Mouse (Mus musculus): ENCODE measurements at regions not wholly inside any gene's neighbourhood (a gene's known extent, or its start where the extent isn't known, plus 50 kb on each side); places are given as distances from the start of the nearest gene placed in this dataset.
A peak's percentile ranks its signal among the peaks of the same experiment; 100 is the strongest.

GRCm38 (mm10) chr12:106527699-106528434 lies 517.8 kb downstream of the Vrk1 start:
- 0 out of 2 replicates have a peak, but pooled peaks have one; percentile 48 for ATAC-seq
- Histone ChIP-seq H3K4me3 (ENCODE audit: low read depth, low read length) (no peak overlapping the region), H3K36me3 (ENCODE audit: control insufficient read depth, insufficient read depth, low read length) (no peaks in the 10 kb centered on the region), H3K4me2 (ENCODE audit: low read length) (peak overlapping the region; percentile 38), H3K27ac (ENCODE audit: low read length) (peak overlapping the region; percentile 10; the same call in 1 of the 2 replicates), H3K27me3 (ENCODE audit: control insufficient read depth, insufficient read depth, low read depth, low read length) (no peaks in the 10 kb centered on the region), H3K4me1 (ENCODE audit: control insufficient read depth, insufficient read depth, low read length) (peaks cover 17% of the 10 kb centered on the region), H3K9ac (ENCODE audit: low read depth, low read length) (no peak overlapping the region), H3K9me3 (replicated peaks; ENCODE audit: control insufficient read depth, low read length, poor library complexity, severe bottlenecking) (no peaks in the 10 kb centered on the region)
- 5% methylated on average over 20 of the region's 20 CpGs for WGBS

DNA sequence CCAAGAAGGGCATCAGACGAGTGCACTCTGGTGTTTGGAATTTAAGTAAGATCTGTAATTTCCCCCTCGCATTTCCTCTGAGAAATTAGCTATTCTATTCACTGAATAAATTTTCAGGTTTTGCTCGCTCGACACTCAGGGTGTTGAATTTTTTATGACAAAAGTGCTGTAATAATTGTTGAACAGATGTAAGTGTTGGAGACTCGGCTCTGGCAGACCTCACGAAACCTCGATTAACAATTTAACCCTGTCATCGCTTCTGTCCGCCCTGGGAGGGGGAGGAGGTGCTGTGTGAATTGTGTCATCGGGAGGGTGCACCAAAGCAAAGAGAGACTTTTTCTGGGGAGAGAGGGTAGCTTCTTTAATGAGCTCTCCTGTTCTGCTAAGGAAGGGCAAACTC lies 518.5 kb downstream of the Vrk1 start:
- H3K9me3 ChIP-seq (replicated peaks; ENCODE audit: control insufficient read depth, low read length, poor library complexity, severe bottlenecking), result no peaks in the 10 kb centered on the region
- ATAC-seq, result no peak
- H3K4me3 ChIP-seq (ENCODE audit: low read depth, low read length), result no peak overlapping the region
- 26% methylated on average over 10 of the region's 10 CpGs for WGBS
- H3K36me3 ChIP-seq (ENCODE audit: control insufficient read depth, insufficient read depth, low read length), result no peaks in the 10 kb centered on the region
- peaks cover 17% of the 10 kb centered on the region for H3K4me1 ChIP-seq (ENCODE audit: control insufficient read depth, insufficient read depth, low read length)
- no peaks in the 10 kb centered on the region for H3K27me3 ChIP-seq (ENCODE audit: control insufficient read depth, insufficient read depth, low read depth, low read length)
- no peak overlapping the region for H3K4me2 ChIP-seq (ENCODE audit: low read length)
- no peak overlapping the region for H3K9ac ChIP-seq (ENCODE audit: low read depth, low read length)
- no peak overlapping the region for H3K27ac ChIP-seq (ENCODE audit: low read length)

DNA sequence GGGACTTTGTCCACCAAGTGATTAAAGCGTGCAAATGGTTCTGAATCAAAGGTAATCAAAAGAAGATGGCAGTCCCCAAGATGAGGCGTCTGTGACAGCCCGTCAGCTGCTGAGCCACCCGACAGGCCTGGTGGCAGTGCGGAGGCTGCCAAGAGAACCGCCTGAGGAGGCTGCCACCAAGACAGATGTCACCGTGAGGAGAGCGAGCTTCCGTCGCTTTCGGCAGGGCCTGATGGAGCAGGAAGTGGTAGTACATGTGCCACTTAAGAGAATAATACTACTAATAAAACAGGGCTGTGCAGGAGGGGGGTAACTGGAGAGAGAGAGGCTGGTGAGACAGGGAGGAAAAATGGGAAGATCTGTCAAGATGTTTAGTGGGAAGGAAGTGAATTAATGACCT lies 519.1 kb downstream of the Vrk1 start:
- no peaks in the 10 kb centered on the region for H3K9me3 ChIP-seq (replicated peaks; ENCODE audit: control insufficient read depth, low read length, poor library complexity, severe bottlenecking)
- WGBS, result 47% methylated on average over 11 of the region's 11 CpGs
- H3K4me1 ChIP-seq (ENCODE audit: control insufficient read depth, insufficient read depth, low read length), result peaks cover 17% of the 10 kb centered on the region
- no peak overlapping the region for H3K9ac ChIP-seq (ENCODE audit: low read depth, low read length)
- H3K4me3 ChIP-seq (ENCODE audit: low read depth, low read length), result no peak overlapping the region
- H3K4me2 ChIP-seq (ENCODE audit: low read length), result no peak overlapping the region
- 0 out of 2 replicates have a peak, but pooled peaks have one; percentile 45 for ATAC-seq
- no peaks in the 10 kb centered on the region for H3K36me3 ChIP-seq (ENCODE audit: control insufficient read depth, insufficient read depth, low read length)
- H3K27ac ChIP-seq (ENCODE audit: low read length), result no peak overlapping the region
- H3K27me3 ChIP-seq (ENCODE audit: control insufficient read depth, insufficient read depth, low read depth, low read length), result no peaks in the 10 kb centered on the region

DNA sequence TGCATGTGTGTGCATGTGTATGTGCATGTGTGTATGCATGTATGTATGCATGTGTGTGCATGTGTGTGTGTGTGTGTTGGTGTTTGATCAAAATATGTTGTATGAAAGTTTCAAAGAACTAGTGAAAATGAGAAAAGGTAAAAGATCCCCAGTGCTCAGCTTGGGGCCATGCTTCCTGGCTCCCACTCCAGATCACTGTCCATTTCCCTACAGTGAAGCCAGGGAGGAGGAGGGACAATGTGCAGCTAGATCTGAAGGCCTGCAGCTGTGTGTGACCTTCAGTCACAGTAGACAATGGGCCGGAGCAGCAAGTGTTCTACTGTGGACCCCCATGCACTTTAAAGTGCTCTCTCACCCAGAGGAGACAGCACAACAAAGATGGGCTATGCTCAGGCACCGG lies 525.1 kb downstream of the Vrk1 start:
- no peaks in the 10 kb centered on the region for H3K27me3 ChIP-seq (ENCODE audit: control insufficient read depth, insufficient read depth, low read depth, low read length)
- H3K4me1 ChIP-seq (ENCODE audit: control insufficient read depth, insufficient read depth, low read length), result peaks cover 3% of the 10 kb centered on the region; the same call in 1 of the 2 replicates
- no peak overlapping the region for H3K4me3 ChIP-seq (ENCODE audit: low read depth, low read length)
- no peaks in the 10 kb centered on the region for H3K36me3 ChIP-seq (ENCODE audit: control insufficient read depth, insufficient read depth, low read length)
- no peak for ATAC-seq
- no peaks in the 10 kb centered on the region for H3K9me3 ChIP-seq (replicated peaks; ENCODE audit: control insufficient read depth, low read length, poor library complexity, severe bottlenecking)
- no peak overlapping the region for H3K4me2 ChIP-seq (ENCODE audit: low read length)
- WGBS, result 32% methylated on average over 2 of the region's 2 CpGs
- no peak overlapping the region for H3K27ac ChIP-seq (ENCODE audit: low read length)
- no peak overlapping the region for H3K9ac ChIP-seq (ENCODE audit: low read depth, low read length)

- no peak for ATAC-seq
- Histone ChIP-seq H3K4me1 (ENCODE audit: control insufficient read depth, insufficient read depth, low read length) (peaks cover 3% of the 10 kb centered on the region; the same call in 1 of the 2 replicates), H3K9me3 (replicated peaks; ENCODE audit: control insufficient read depth, low read length, poor library complexity, severe bottlenecking) (no peaks in the 10 kb centered on the region), H3K9ac (ENCODE audit: low read depth, low read length) (no peak overlapping the region), H3K27ac (ENCODE audit: low read length) (no peak overlapping the region), H3K27me3 (ENCODE audit: control insufficient read depth, insufficient read depth, low read depth, low read length) (no peaks in the 10 kb centered on the region), H3K4me2 (ENCODE audit: low read length) (no peak overlapping the region), H3K4me3 (ENCODE audit: low read depth, low read length) (no peak overlapping the region), H3K36me3 (ENCODE audit: control insufficient read depth, insufficient read depth, low read length) (no peaks in the 10 kb centered on the region)
- WGBS, result 36% methylated on average over 8 of the region's 8 CpGs
Measured at GRCm38 (mm10) chr12:106535628-106536288, 525.7 kb downstream of the Vrk1 start.

- H3K27ac ChIP-seq (ENCODE audit: low read length), result no peak overlapping the region
- H3K4me3 ChIP-seq (ENCODE audit: low read depth, low read length), result no peak overlapping the region
- no peak overlapping the region for H3K9ac ChIP-seq (ENCODE audit: low read depth, low read length)
- H3K36me3 ChIP-seq (ENCODE audit: control insufficient read depth, insufficient read depth, low read length), result no peaks in the 10 kb centered on the region
- no peaks in the 10 kb centered on the region for H3K9me3 ChIP-seq (replicated peaks; ENCODE audit: control insufficient read depth, low read length, poor library complexity, severe bottlenecking)
- WGBS, result 26% methylated on average over 7 of the region's 7 CpGs
- ATAC-seq, result no peak
- H3K27me3 ChIP-seq (ENCODE audit: control insufficient read depth, insufficient read depth, low read depth, low read length), result no peaks in the 10 kb centered on the region
- H3K4me1 ChIP-seq (ENCODE audit: control insufficient read depth, insufficient read depth, low read length), result peaks cover 3% of the 10 kb centered on the region; the same call in 1 of the 2 replicates
- H3K4me2 ChIP-seq (ENCODE audit: low read length), result no peak overlapping the region
Measured at GRCm38 (mm10) chr12:106536289-106536636, 526.2 kb downstream of the Vrk1 start.

GRCm38 (mm10) chr12:106540003-106540402 lies 530.0 kb downstream of the Vrk1 start:
- H3K9ac ChIP-seq (ENCODE audit: low read depth, low read length), result no peak overlapping the region
- no peaks in the 10 kb centered on the region for H3K36me3 ChIP-seq (ENCODE audit: control insufficient read depth, insufficient read depth, low read length)
- H3K9me3 ChIP-seq (replicated peaks; ENCODE audit: control insufficient read depth, low read length, poor library complexity, severe bottlenecking), result no peaks in the 10 kb centered on the region
- no peak overlapping the region for H3K4me2 ChIP-seq (ENCODE audit: low read length)
- no peak overlapping the region for H3K27ac ChIP-seq (ENCODE audit: low read length)
- H3K4me1 ChIP-seq (ENCODE audit: control insufficient read depth, insufficient read depth, low read length), result peaks cover 9% of the 10 kb centered on the region
- H3K4me3 ChIP-seq (ENCODE audit: low read depth, low read length), result no peak overlapping the region
- ATAC-seq, result no peak
- no peaks in the 10 kb centered on the region for H3K27me3 ChIP-seq (ENCODE audit: control insufficient read depth, insufficient read depth, low read depth, low read length)
- WGBS, result 76% methylated on average over 6 of the region's 6 CpGs

GRCm38 (mm10) chr12:106559566-106559965 lies 549.5 kb downstream of the Vrk1 start:
- Histone ChIP-seq H3K27me3 (ENCODE audit: control insufficient read depth, insufficient read depth, low read depth, low read length) (no peaks in the 10 kb centered on the region), H3K36me3 (ENCODE audit: control insufficient read depth, insufficient read depth, low read length) (no peaks in the 10 kb centered on the region), H3K4me1 (ENCODE audit: control insufficient read depth, insufficient read depth, low read length) (no peaks in the 10 kb centered on the region), H3K9me3 (replicated peaks; ENCODE audit: control insufficient read depth, low read length, poor library complexity, severe bottlenecking) (no peaks in the 10 kb centered on the region), H3K4me2 (ENCODE audit: low read length) (no peak overlapping the region), H3K27ac (ENCODE audit: low read length) (no peak overlapping the region), H3K9ac (ENCODE audit: low read depth, low read length) (no peak overlapping the region), H3K4me3 (ENCODE audit: low read depth, low read length) (no peak overlapping the region)
- no peak for ATAC-seq
- 86% methylated on average over 9 of the region's 9 CpGs for WGBS

GRCm38 (mm10) chr12:106565263-106565681 lies 555.2 kb downstream of the Vrk1 start:
- Histone ChIP-seq H3K4me3 (ENCODE audit: low read depth, low read length) (no peak overlapping the region), H3K4me1 (ENCODE audit: control insufficient read depth, insufficient read depth, low read length) (peaks cover 4% of the 10 kb centered on the region; the same call in 1 of the 2 replicates), H3K36me3 (ENCODE audit: control insufficient read depth, insufficient read depth, low read length) (no peaks in the 10 kb centered on the region), H3K4me2 (ENCODE audit: low read length) (no peak overlapping the region; the same call in 1 of the 2 replicates), H3K9ac (ENCODE audit: low read depth, low read length) (no peak overlapping the region), H3K27me3 (ENCODE audit: control insufficient read depth, insufficient read depth, low read depth, low read length) (no peaks in the 10 kb centered on the region), H3K9me3 (replicated peaks; ENCODE audit: control insufficient read depth, low read length, poor library complexity, severe bottlenecking) (no peaks in the 10 kb centered on the region), H3K27ac (ENCODE audit: low read length) (no peak overlapping the region)
- no peak for ATAC-seq
- WGBS, result 25% methylated on average over 6 of the region's 6 CpGs

Data from midbrain, embryonic 16.5 days (tissue).